Mouse (Mus musculus): Measurements from ENCODE around the gene Rbbp6. TPM values are rescaled to one million over a fixed set of nuclear protein-coding genes. Genes with fewer than 3 reads are reported as not detected.

Gene Rbbp6
- polyA plus RNA-seq, 1 experiment from 2014 or later = 29.6 TPM

DNA sequence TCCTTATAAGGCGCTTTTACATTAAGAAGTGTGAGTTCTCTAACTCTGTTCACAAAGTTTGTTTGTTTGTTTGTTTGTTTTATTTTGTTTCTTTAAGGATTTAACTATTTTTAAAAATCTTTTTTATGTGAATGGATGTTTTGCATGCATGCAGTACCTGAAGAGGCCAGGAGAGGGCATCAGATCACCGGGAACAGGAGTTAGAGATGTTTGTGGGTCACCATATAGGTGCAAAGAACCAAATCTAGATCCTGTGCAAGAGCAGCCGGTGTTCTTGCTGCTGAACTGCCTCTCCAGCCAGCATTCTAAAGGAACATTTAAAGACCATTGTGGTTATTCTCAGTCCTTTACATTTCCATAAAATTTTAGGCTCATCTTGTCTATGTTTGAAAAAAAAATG, 52.1 kb downstream of the Rbbp6 start:
- no peak overlapping the region for H3K9ac ChIP-seq (ENCODE audit: low read length)
- no peak overlapping the region for H3K4me3 ChIP-seq (ENCODE audit: low read depth, low read length)
- H3K27ac ChIP-seq (ENCODE audit: low read depth, low read length) = no peak overlapping the region
- no peak overlapping the region for H3K4me2 ChIP-seq (ENCODE audit: low read length)
- H3K4me1 ChIP-seq (ENCODE audit: control insufficient read depth, insufficient read depth, low read length) = no peaks in the 10 kb centered on the region
- no peaks in the 10 kb centered on the region for H3K27me3 ChIP-seq (replicated peaks; ENCODE audit: control insufficient read depth, insufficient read depth, low read length)
- ATAC-seq (no peak), DNase-seq (ENCODE audit: low spot score) (peak; percentile 29)
- H3K36me3 ChIP-seq (ENCODE audit: control insufficient read depth, insufficient read depth, low read length) = no peaks in the 10 kb centered on the region
- WGBS = 33% methylated on average over 3 of the region's 3 CpGs
- H3K9me3 ChIP-seq (replicated peaks; ENCODE audit: control insufficient read depth, low read length) = no peaks in the 10 kb centered on the region

DNA sequence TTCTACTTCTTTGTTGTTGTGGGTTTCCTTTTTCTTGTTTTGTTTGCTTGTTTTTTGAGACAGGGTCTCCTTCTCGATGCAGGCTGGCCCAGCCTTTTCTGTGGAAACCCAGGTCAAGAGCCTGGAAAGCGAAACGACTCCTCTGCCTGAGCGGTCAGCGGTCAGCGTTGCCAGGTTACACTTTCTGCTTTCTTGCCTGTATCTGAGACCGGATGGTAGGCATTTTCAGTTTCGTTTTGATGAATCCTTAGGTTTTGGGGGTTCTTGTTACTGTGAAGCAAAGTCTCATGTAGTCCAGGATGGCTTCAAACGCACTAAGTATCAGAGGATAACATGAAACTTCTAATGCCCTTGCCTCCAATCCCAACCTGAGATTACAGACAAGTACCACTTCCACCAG, 59.6 kb downstream of the Rbbp6 start:
- no peak for ATAC-seq
- no peak overlapping the region for H3K9ac ChIP-seq (ENCODE audit: low read length)

GRCm38 (mm10) chr7:123030295-123030694, 64.8 kb downstream of the Rbbp6 start:
- ATAC-seq (peak; percentile 26; the same call in 1 of the 2 replicates), DNase-seq (ENCODE audit: low spot score) (no peak)
- H3K36me3 ChIP-seq (ENCODE audit: control insufficient read depth, insufficient read depth, low read length) = no peaks in the 10 kb centered on the region
- H3K9ac ChIP-seq (ENCODE audit: low read length) = peak overlapping the region; percentile 66
- H3K4me1 ChIP-seq (ENCODE audit: control insufficient read depth, insufficient read depth, low read length) = peaks cover 15% of the 10 kb centered on the region
- peak overlapping the region; percentile 90 for H3K27ac ChIP-seq (ENCODE audit: low read depth, low read length)
- WGBS = 8% methylated on average over 13 of the region's 13 CpGs
- H3K9me3 ChIP-seq (replicated peaks; ENCODE audit: control insufficient read depth, low read length) = no peaks in the 10 kb centered on the region
- H3K4me2 ChIP-seq (ENCODE audit: low read length) = peak overlapping the region; percentile 79
- peak overlapping the region; percentile 37 for H3K4me3 ChIP-seq (ENCODE audit: low read depth, low read length)
- no peaks in the 10 kb centered on the region for H3K27me3 ChIP-seq (replicated peaks; ENCODE audit: control insufficient read depth, insufficient read depth, low read length)

More for the DNA sequence above, 59.6 kb downstream of the Rbbp6 start:
- Histone ChIP-seq H3K9me3 (replicated peaks; ENCODE audit: control insufficient read depth, low read length) (no peaks in the 10 kb centered on the region), H3K4me2 (ENCODE audit: low read length) (no peak overlapping the region), H3K36me3 (ENCODE audit: control insufficient read depth, insufficient read depth, low read length) (no peaks in the 10 kb centered on the region), H3K4me1 (ENCODE audit: control insufficient read depth, insufficient read depth, low read length) (peaks cover 2% of the 10 kb centered on the region; the same call in 1 of the 2 replicates), H3K27me3 (replicated peaks; ENCODE audit: control insufficient read depth, insufficient read depth, low read length) (no peaks in the 10 kb centered on the region), H3K27ac (ENCODE audit: low read depth, low read length) (no peak overlapping the region), H3K4me3 (ENCODE audit: low read depth, low read length) (no peak overlapping the region)
- no peak for DNase-seq (ENCODE audit: low spot score)
- WGBS = 76% methylated on average over 9 of the region's 9 CpGs

GRCm38 (mm10) chr7:123030709-123031181, 65.3 kb downstream of the Rbbp6 start:
- H3K36me3 ChIP-seq (ENCODE audit: control insufficient read depth, insufficient read depth, low read length) = no peaks in the 10 kb centered on the region
- H3K4me2 ChIP-seq (ENCODE audit: low read length) = peak overlapping the region; percentile 79
- H3K9ac ChIP-seq (ENCODE audit: low read length) = peak overlapping the region; percentile 66
- no peaks in the 10 kb centered on the region for H3K27me3 ChIP-seq (replicated peaks; ENCODE audit: control insufficient read depth, insufficient read depth, low read length)
- DNase-seq (ENCODE audit: low spot score) (peak; percentile 98), ATAC-seq (peak; percentile 91)
- H3K4me3 ChIP-seq (ENCODE audit: low read depth, low read length) = peak overlapping the region; percentile 37
- H3K4me1 ChIP-seq (ENCODE audit: control insufficient read depth, insufficient read depth, low read length) = peaks cover 15% of the 10 kb centered on the region
- peak overlapping the region; percentile 90 for H3K27ac ChIP-seq (ENCODE audit: low read depth, low read length)
- under 1% methylated on average over 18 of the region's 21 CpGs for WGBS
- H3K9me3 ChIP-seq (replicated peaks; ENCODE audit: control insufficient read depth, low read length) = no peaks in the 10 kb centered on the region

DNA sequence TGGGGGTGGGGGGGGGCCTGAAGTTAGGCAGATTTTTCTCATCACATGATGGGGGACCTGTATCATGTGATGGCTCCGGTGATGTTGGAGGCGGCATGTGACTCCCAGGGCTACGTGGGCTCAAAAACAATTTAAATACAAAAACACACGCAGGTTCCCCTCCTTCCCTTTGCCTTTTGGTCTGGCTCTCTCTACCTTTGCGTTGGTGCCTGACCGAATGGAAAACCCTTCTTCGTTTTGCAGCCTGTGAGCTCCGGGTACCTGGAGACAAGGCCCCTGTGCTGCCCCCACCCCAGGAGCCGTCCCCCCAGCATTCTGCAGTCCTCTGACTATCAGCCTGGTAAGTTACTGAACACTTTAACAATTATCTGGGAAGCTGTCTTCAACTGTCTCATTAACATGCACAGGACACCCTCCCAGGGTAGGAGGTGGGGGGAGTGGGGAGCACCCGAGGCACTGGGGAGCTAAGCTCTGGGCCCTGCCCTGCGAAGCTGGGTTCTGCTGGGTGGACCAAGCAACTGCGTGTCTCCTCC, 65.8 kb downstream of the Rbbp6 start:
- Histone ChIP-seq H3K27ac (ENCODE audit: low read depth, low read length) (peak overlapping the region; percentile 90), H3K9ac (ENCODE audit: low read length) (peak overlapping the region; percentile 66), H3K9me3 (replicated peaks; ENCODE audit: control insufficient read depth, low read length) (no peaks in the 10 kb centered on the region), H3K36me3 (ENCODE audit: control insufficient read depth, insufficient read depth, low read length) (no peaks in the 10 kb centered on the region), H3K4me2 (ENCODE audit: low read length) (peak overlapping the region; percentile 79), H3K4me1 (ENCODE audit: control insufficient read depth, insufficient read depth, low read length) (peaks cover 15% of the 10 kb centered on the region), H3K4me3 (ENCODE audit: low read depth, low read length) (peak overlapping the region; percentile 37), H3K27me3 (replicated peaks; ENCODE audit: control insufficient read depth, insufficient read depth, low read length) (no peaks in the 10 kb centered on the region)
- ATAC-seq (peak; percentile 84), DNase-seq (ENCODE audit: low spot score) (peak; percentile 56)
- WGBS = 0% methylated on average over 12 of the region's 12 CpGs

DNA sequence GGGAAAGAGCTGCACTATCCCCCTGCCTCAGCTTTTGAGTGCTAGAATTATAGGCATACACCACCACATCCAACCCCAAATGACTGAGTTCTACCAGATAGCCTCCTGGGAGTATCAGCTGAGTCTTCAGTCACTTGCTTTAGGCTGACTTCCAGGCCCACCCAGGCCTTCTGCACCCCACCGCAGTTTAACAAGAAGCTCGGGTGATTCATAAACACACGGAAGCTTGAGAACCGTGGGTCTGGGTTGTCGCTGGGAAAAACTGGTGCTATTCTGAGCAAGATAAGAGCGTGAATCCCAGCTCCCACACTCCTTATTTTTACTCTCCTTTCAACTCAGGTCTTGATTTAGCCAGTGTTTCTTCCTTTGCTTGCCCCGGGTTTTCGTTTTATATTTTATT, 69.8 kb downstream of the Rbbp6 start:
- WGBS = 80% methylated on average over 8 of the region's 8 CpGs
- Histone ChIP-seq H3K9me3 (replicated peaks; ENCODE audit: control insufficient read depth, low read length) (no peaks in the 10 kb centered on the region), H3K9ac (ENCODE audit: low read length) (no peak overlapping the region), H3K4me2 (ENCODE audit: low read length) (no peak overlapping the region), H3K36me3 (ENCODE audit: control insufficient read depth, insufficient read depth, low read length) (no peaks in the 10 kb centered on the region), H3K4me1 (ENCODE audit: control insufficient read depth, insufficient read depth, low read length) (peaks cover 11% of the 10 kb centered on the region), H3K4me3 (ENCODE audit: low read depth, low read length) (no peak overlapping the region), H3K27ac (ENCODE audit: low read depth, low read length) (no peak overlapping the region), H3K27me3 (replicated peaks; ENCODE audit: control insufficient read depth, insufficient read depth, low read length) (no peaks in the 10 kb centered on the region)
- ATAC-seq (no peak), DNase-seq (ENCODE audit: low spot score) (no peak)

GRCm38 (mm10) chr7:123039302-123039701, 73.8 kb downstream of the Rbbp6 start:
- Histone ChIP-seq H3K9me3 (replicated peaks; ENCODE audit: control insufficient read depth, low read length) (no peaks in the 10 kb centered on the region), H3K36me3 (ENCODE audit: control insufficient read depth, insufficient read depth, low read length) (no peaks in the 10 kb centered on the region), H3K27me3 (replicated peaks; ENCODE audit: control insufficient read depth, insufficient read depth, low read length) (no peaks in the 10 kb centered on the region), H3K4me3 (ENCODE audit: low read depth, low read length) (no peak overlapping the region), H3K27ac (ENCODE audit: low read depth, low read length) (no peak overlapping the region), H3K9ac (ENCODE audit: low read length) (no peak overlapping the region), H3K4me1 (ENCODE audit: control insufficient read depth, insufficient read depth, low read length) (no peaks in the 10 kb centered on the region), H3K4me2 (ENCODE audit: low read length) (no peak overlapping the region)
- ATAC-seq (no peak), DNase-seq (ENCODE audit: low spot score) (no peak)

DNA sequence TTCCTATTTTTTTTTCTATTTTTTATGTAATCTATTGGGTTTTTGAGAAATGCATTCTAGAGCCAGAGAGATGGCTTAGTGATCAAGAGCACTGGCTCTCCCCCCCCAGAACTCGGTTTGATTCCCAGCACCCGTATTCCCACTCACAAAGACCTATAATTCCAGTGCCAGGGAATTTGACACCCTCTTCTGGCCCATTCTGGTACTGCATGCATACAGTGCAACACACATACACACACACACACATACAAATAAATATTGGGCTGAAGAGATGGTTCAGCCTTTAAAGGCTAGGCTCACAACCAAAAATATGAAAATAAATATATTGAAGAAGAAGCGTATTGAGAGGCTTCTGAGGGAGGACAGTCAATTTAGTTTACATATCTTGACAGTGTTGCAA, 79.7 kb downstream of the Rbbp6 start:
- H3K4me2 ChIP-seq (ENCODE audit: low read length) = no peak overlapping the region
- H3K27me3 ChIP-seq (replicated peaks; ENCODE audit: control insufficient read depth, insufficient read depth, low read length) = no peaks in the 10 kb centered on the region
- H3K36me3 ChIP-seq (ENCODE audit: control insufficient read depth, insufficient read depth, low read length) = no peaks in the 10 kb centered on the region
- no peaks in the 10 kb centered on the region for H3K4me1 ChIP-seq (ENCODE audit: control insufficient read depth, insufficient read depth, low read length)
- no peaks in the 10 kb centered on the region for H3K9me3 ChIP-seq (replicated peaks; ENCODE audit: control insufficient read depth, low read length)
- H3K9ac ChIP-seq (ENCODE audit: low read length) = no peak overlapping the region
- DNase-seq (ENCODE audit: low spot score) (no peak), ATAC-seq (no peak)
- H3K4me3 ChIP-seq (ENCODE audit: low read depth, low read length) = no peak overlapping the region
- no peak overlapping the region for H3K27ac ChIP-seq (ENCODE audit: low read depth, low read length)
- 96% methylated on average over 3 of the region's 3 CpGs for WGBS

DNA sequence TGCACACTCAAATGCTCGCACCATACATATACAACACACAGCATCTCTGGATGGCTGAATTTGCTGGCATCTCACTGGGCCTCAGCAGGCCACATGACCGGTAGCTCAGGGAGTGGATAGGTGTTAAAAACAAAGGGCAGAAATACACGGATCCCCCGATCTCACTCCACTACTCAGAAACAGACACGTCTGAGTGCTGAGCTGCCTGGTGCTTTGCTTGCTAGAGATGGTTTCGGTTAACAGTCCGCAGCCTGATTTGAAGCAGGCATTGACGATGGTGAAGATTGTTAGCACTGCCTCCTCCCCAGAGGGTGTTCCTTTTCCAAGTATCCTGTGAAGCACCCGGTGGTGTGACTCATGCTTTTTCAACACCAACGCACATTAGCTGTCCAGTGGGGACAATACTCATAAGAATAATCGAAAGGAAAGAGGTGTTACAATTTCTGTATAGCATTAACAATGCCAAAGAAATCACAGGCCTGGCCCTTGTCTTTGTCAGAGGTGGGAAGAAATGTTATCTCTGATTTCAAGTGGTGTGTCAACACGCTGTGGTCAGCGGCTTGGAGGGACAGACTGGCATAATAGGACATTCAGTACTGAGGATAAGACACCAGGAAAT, 81.1 kb downstream of the Rbbp6 start:
- H3K36me3 ChIP-seq (ENCODE audit: control insufficient read depth, insufficient read depth, low read length) = no peaks in the 10 kb centered on the region
- ATAC-seq (no peak), DNase-seq (ENCODE audit: low spot score) (no peak)
- no peak overlapping the region for H3K4me3 ChIP-seq (ENCODE audit: low read depth, low read length)
- H3K27me3 ChIP-seq (replicated peaks; ENCODE audit: control insufficient read depth, insufficient read depth, low read length) = no peaks in the 10 kb centered on the region
- H3K4me1 ChIP-seq (ENCODE audit: control insufficient read depth, insufficient read depth, low read length) = no peaks in the 10 kb centered on the region
- no peak overlapping the region for H3K4me2 ChIP-seq (ENCODE audit: low read length)
- no peaks in the 10 kb centered on the region for H3K9me3 ChIP-seq (replicated peaks; ENCODE audit: control insufficient read depth, low read length)
- no peak overlapping the region for H3K9ac ChIP-seq (ENCODE audit: low read length)
- WGBS = 79% methylated on average over 13 of the region's 13 CpGs
- no peak overlapping the region for H3K27ac ChIP-seq (ENCODE audit: low read depth, low read length)

Measured in forebrain, embryonic 14.5 days (tissue).